Mouse (Mus musculus) myocyte (in vitro differentiated cells): ENCODE measurements around the gene Acd. TPM values are rescaled to one million over a fixed set of nuclear protein-coding genes. Genes with fewer than 3 reads are reported as not detected.

ENCODE experiments used
- H3K27me3 ChIP-seq: one replicate; pipeline ENCODE4 v1.6.1; 2011; ENCODE audit not compliant: control insufficient read depth, insufficient read depth, insufficient read length
- H3K36me3 ChIP-seq: one replicate; pipeline ENCODE4 v1.6.1; 2011; ENCODE audit not compliant: control insufficient read depth, insufficient read depth
- H3K4me2 ChIP-seq: one replicate; pipeline ENCODE4 v1.6.1; 2011; ENCODE audit warnings: low read depth, control low read depth
- H3K4me3 ChIP-seq: one replicate; pipeline ENCODE4 v1.5.1; 2011; ENCODE audit warnings: mild to moderate bottlenecking, control low read depth, moderate library complexity
- H3K79me2 ChIP-seq: one replicate; pipeline ENCODE4 v1.6.1; 2011; ENCODE audit not compliant: control insufficient read depth, insufficient read depth
- H3ac ChIP-seq: one replicate; pipeline ENCODE4 v1.6.1; 2011; ENCODE audit not compliant: control insufficient read depth, insufficient read length
- CEBPB ChIP-seq: IDR thresholded peaks from 2 replicates; pipeline ENCODE4 v1.6.1; 2011; ENCODE audit warnings: mild to moderate bottlenecking, moderate library complexity; ENCODE audit not compliant: poor library complexity, insufficient read depth, severe bottlenecking
- E2F4 ChIP-seq: IDR thresholded peaks from one replicate; pipeline ENCODE4 v1.6.1; 2011; ENCODE audit warnings: mild to moderate bottlenecking, control low read depth, moderate library complexity; ENCODE audit not compliant: insufficient read depth
- MAX ChIP-seq: IDR thresholded peaks from one replicate; pipeline ENCODE4 v1.6.1; 2011; ENCODE audit warnings: low read depth, mild to moderate bottlenecking, control low read depth
- MYOD1 ChIP-seq, 3 experiments: IDR thresholded peaks; one replicate each; pipeline ENCODE4 v1.6.1; 2011; ENCODE audit warnings: control low read depth in 2 of 3, low read depth in 2 of 3, mild to moderate bottlenecking in 2 of 3, moderate library complexity in 1 of 3; ENCODE audit not compliant: insufficient read length in 2 of 3, control insufficient read depth in 1 of 3
- MYOG ChIP-seq, 3 experiments: IDR thresholded peaks; one replicate each; pipeline ENCODE4 v1.6.1; 2011; ENCODE audit warnings: control low read depth in 2 of 3, low read depth in 2 of 3, mild to moderate bottlenecking in 2 of 3; ENCODE audit not compliant: insufficient read length in 2 of 3, control insufficient read depth in 1 of 3, insufficient read depth in 1 of 3
- POLR2A ChIP-seq: IDR thresholded peaks from one replicate; pipeline ENCODE4 v1.6.1; 2011; ENCODE audit warnings: low read depth, mild to moderate bottlenecking, control low read depth, moderate library complexity; ENCODE audit not compliant: insufficient read length
- POLR2AphosphoS2 ChIP-seq: IDR thresholded peaks from one replicate; pipeline ENCODE4 v1.6.1; 2011; ENCODE audit warnings: low read depth, control low read depth; ENCODE audit not compliant: insufficient read length
- REST ChIP-seq: IDR thresholded peaks from one replicate; pipeline ENCODE4 v1.6.1; 2011; ENCODE audit warnings: mild to moderate bottlenecking, control low read depth, moderate library complexity; ENCODE audit not compliant: insufficient read depth, insufficient read length
- SRF ChIP-seq: IDR thresholded peaks from one replicate; pipeline ENCODE4 v1.6.1; 2011; ENCODE audit warnings: low read depth; ENCODE audit not compliant: control insufficient read depth, insufficient read length
- TCF12 ChIP-seq: IDR thresholded peaks from one replicate; pipeline ENCODE4 v1.6.1; 2011; ENCODE audit warnings: mild to moderate bottlenecking, control low read depth; ENCODE audit not compliant: poor library complexity, insufficient read depth, severe bottlenecking
- TCF3 ChIP-seq: IDR thresholded peaks from one replicate; pipeline ENCODE4 v1.6.1; 2011; ENCODE audit warnings: low read depth, control low read depth; ENCODE audit not compliant: insufficient read length
- USF1 ChIP-seq: IDR thresholded peaks from one replicate; pipeline ENCODE4 v1.6.1; 2011; ENCODE audit warnings: low read depth, mild to moderate bottlenecking, control low read depth, moderate library complexity
- polyA plus RNA-seq: library from polyadenylated mRNA; unstranded; fragments of >200 nt; fragmentation: generic; extraction: Trizol; gene quantifications from one replicate; pipeline ENCODE4 v1.2.1, GENCODE M21; 2012; ENCODE audit warnings: missing spikeins

The Acd gene
- polyA plus RNA-seq, 1 experiment: 20.4 TPM

- H3K36me3 ChIP-seq: peaks cover 7% of the 10 kb centered on the region
- no peak overlapping the region for H3K4me2 ChIP-seq
- no peak overlapping the region for H3ac ChIP-seq
- no peaks in the 10 kb centered on the region for H3K79me2 ChIP-seq
- H3K4me3 ChIP-seq: no peak overlapping the region
- TF ChIP-seq E2F4 (no peak), TCF3 (no peak), TCF12 (no peak), POLR2AphosphoS2 (no peak), POLR2A (no peak), REST (no peak), MYOG (IDR thresholded peaks at IDR 0.05; ENCODE audit: control insufficient read depth in 1 of 3, insufficient read depth in 1 of 3, insufficient read length in 2 of 3, low read depth in 2 of 3) (no peak), MYOD1 (IDR thresholded peaks at IDR 0.05; ENCODE audit: control insufficient read depth in 1 of 3, insufficient read length in 2 of 3, low read depth in 2 of 3) (no peak), SRF (no peak), USF1 (no peak), CEBPB (no peak), MAX (no peak)
- no peaks in the 10 kb centered on the region for H3K27me3 ChIP-seq
Measured at GRCm38 (mm10) chr8:105686551-105686950, 14.4 kb downstream of the Acd start.

GRCm38 (mm10) chr8:105685796-105686308, 15.1 kb downstream of the Acd start, which contains the start of gene Carmil2:
Gene Carmil2, plus strand, starts transcription at chr8:105686274.
- Histone ChIP-seq H3ac (no peak within 1 kb of the TSS), H3K36me3 (peaks cover 10% of the 10 kb centered on the region), H3K27me3 (no peaks in the 10 kb centered on the region), H3K4me3 (no peak within 1 kb of the TSS), H3K4me2 (no peak within 1 kb of the TSS), H3K79me2 (no peaks in the 10 kb centered on the region)
- TF ChIP-seq MYOD1 (IDR thresholded peaks at IDR 0.05; ENCODE audit: control insufficient read depth in 1 of 3, insufficient read length in 2 of 3, low read depth in 2 of 3): no peak
- TF ChIP-seq USF1: no peak
- TF ChIP-seq TCF12: no peak
- TF ChIP-seq SRF: no peak
- no peak for TF ChIP-seq E2F4
- TF ChIP-seq POLR2A: no peak
- TF ChIP-seq CEBPB: no peak
- TF ChIP-seq TCF3: no peak
- TF ChIP-seq MYOG (IDR thresholded peaks at IDR 0.05; ENCODE audit: control insufficient read depth in 1 of 3, insufficient read depth in 1 of 3, insufficient read length in 2 of 3, low read depth in 2 of 3): no peak
- TF ChIP-seq REST: no peak
- TF ChIP-seq MAX: no peak
- no peak for TF ChIP-seq POLR2AphosphoS2

- TF ChIP-seq POLR2AphosphoS2 (no peak), CEBPB (no peak), MYOD1 (IDR thresholded peaks at IDR 0.05; ENCODE audit: control insufficient read depth in 1 of 3, insufficient read length in 2 of 3, low read depth in 2 of 3) (no peak), TCF3 (no peak), MYOG (IDR thresholded peaks at IDR 0.05; ENCODE audit: control insufficient read depth in 1 of 3, insufficient read depth in 1 of 3, insufficient read length in 2 of 3, low read depth in 2 of 3) (no peak), REST (no peak), USF1 (no peak), MAX (no peak), POLR2A (no peak), TCF12 (no peak), E2F4 (no peak), SRF (no peak)
- Histone ChIP-seq H3K4me3 (no peak overlapping the region), H3K27me3 (no peaks in the 10 kb centered on the region), H3ac (no peak overlapping the region), H3K79me2 (no peaks in the 10 kb centered on the region), H3K4me2 (no peak overlapping the region), H3K36me3 (peaks cover 16% of the 10 kb centered on the region)
Measured at GRCm38 (mm10) chr8:105685325-105685724, 15.6 kb downstream of the Acd start.

GRCm38 (mm10) chr8:105677891-105678290, 23.0 kb downstream of the Acd start:
- H3K27me3 ChIP-seq: no peaks in the 10 kb centered on the region
- H3ac ChIP-seq: no peak overlapping the region
- H3K79me2 ChIP-seq: no peaks in the 10 kb centered on the region
- H3K4me2 ChIP-seq: no peak overlapping the region
- peaks cover 37% of the 10 kb centered on the region for H3K36me3 ChIP-seq
- H3K4me3 ChIP-seq: no peak overlapping the region
- TF ChIP-seq POLR2A: no peak
- TF ChIP-seq TCF12: no peak
- TF ChIP-seq CEBPB: no peak
- no peak for TF ChIP-seq MYOG (IDR thresholded peaks at IDR 0.05; ENCODE audit: control insufficient read depth in 1 of 3, insufficient read depth in 1 of 3, insufficient read length in 2 of 3, low read depth in 2 of 3)
- no peak for TF ChIP-seq MYOD1 (IDR thresholded peaks at IDR 0.05; ENCODE audit: control insufficient read depth in 1 of 3, insufficient read length in 2 of 3, low read depth in 2 of 3)
- no peak for TF ChIP-seq USF1
- no peak for TF ChIP-seq SRF
- no peak for TF ChIP-seq REST
- TF ChIP-seq MAX: no peak
- TF ChIP-seq E2F4: no peak
- TF ChIP-seq TCF3: no peak

- H3K79me2 ChIP-seq: peaks cover 62% of the 10 kb centered on the region
- TF ChIP-seq E2F4 (no peak), USF1 (no peak), REST (no peak), MYOG (IDR thresholded peaks at IDR 0.05; ENCODE audit: control insufficient read depth in 1 of 3, insufficient read depth in 1 of 3, insufficient read length in 2 of 3, low read depth in 2 of 3) (no peak), POLR2A (no peak), POLR2AphosphoS2 (no peak), TCF12 (no peak), CEBPB (no peak)
- no peaks in the 10 kb centered on the region for H3K27me3 ChIP-seq
- H3K4me2 ChIP-seq: no peak overlapping the region
- no peak overlapping the region for H3K4me3 ChIP-seq
- peaks cover 23% of the 10 kb centered on the region for H3K36me3 ChIP-seq
- no peak overlapping the region for H3ac ChIP-seq
Measured at GRCm38 (mm10) chr8:105661167-105661566, 39.7 kb downstream of the Acd start.
